ENCODE assay signal across 8 mouse cellular contexts in genomic region chr7:79272789-79273718, GRCm38 (mm10). TPM values are rescaled to one million over a fixed set of nuclear protein-coding genes. Genes with fewer than 3 reads are reported as not detected.
DNase-seq lines count a peak whose midpoint lies in the region; ATAC-seq lines count a peak whose summit lies in the region.

Gene Abhd2 (plus strand): TSS chr7:79273199.

- peak; percentile 98 for DNase-seq in adipocyte (ENCODE audit: low spot score)
- peak; percentile 98 for DNase-seq in embryo, embryonic 10 days (ENCODE audit: low spot score)
- peak; percentile 100 for DNase-seq in gastrocnemius, postnatal 10 days
- DNase-seq in induced T-regulatory cell, adult 2 months (ENCODE audit: low read depth): peak; percentile 99
- peak; percentile 99 to 100 for DNase-seq in left cerebral cortex, adult 9 months (ENCODE audit: low spot score in 2 of 2)
- peak; percentile 100 for DNase-seq in right cerebral cortex, postnatal 14 days
- DNase-seq in urinary bladder, postnatal 36 days (ENCODE audit: low spot score in 2 of 2): peak; percentile 100

- peak; percentile 82 for ATAC-seq in megakaryocyte progenitor cell, adult 5-6 weeks (replicated peaks; ENCODE audit: poor library complexity)

RNA-seq across cellular contexts. Expression of gene Abhd2, which starts in this region (rescaled TPM):
- 10 to 100 TPM; 14.4 to 18.6 TPM for total RNA-seq in gastrocnemius, postnatal 10 days (2021)
- total RNA-seq in megakaryocyte progenitor cell, adult 5-6 weeks (2015): 58.0 and 60.4 TPM in 2 replicates
- 28.3 and 30.2 TPM in 2 replicates for total RNA-seq in megakaryocyte progenitor cell, adult 5-6 weeks (2017)

Comparison
In these comparisons a context has a peak if more than half of its experiments do, and no peak if none do; other contexts are left out.
1. Peak in every context shown above with its lines: DNase-seq and ATAC-seq.